Mouse (Mus musculus) heart, embryonic 10.5 days (tissue): ENCODE measurements around the gene Nr2e1. TPM values are rescaled to one million over a fixed set of nuclear protein-coding genes. Genes with fewer than 3 reads are reported as not detected.

Experiments
- DNase-seq: peaks from one replicate; pipeline ENCODE4 v3.0.0-alpha.2; 2017; ENCODE audit warnings: low spot score
- H3K27ac ChIP-seq: fragments of 300-500 bp; sonication (generic); 2 replicates; pipeline ENCODE4 v1.5.1; 2016; ENCODE audit warnings: mild to moderate bottlenecking
- H3K27me3 ChIP-seq: fragments of 300-500 bp; sonication (generic); 2 replicates; pipeline ENCODE4 v1.6.1; 2016; ENCODE audit warnings: mild to moderate bottlenecking; ENCODE audit not compliant: poor library complexity, insufficient read depth, severe bottlenecking
- H3K36me3 ChIP-seq: fragments of 300-500 bp; sonication (generic); 2 replicates; pipeline ENCODE4 v1.6.1; 2016; ENCODE audit warnings: mild to moderate bottlenecking, moderate library complexity
- H3K4me1 ChIP-seq: fragments of 300-500 bp; sonication (generic); 2 replicates; pipeline ENCODE4 v1.6.1; 2016; ENCODE audit warnings: mild to moderate bottlenecking
- H3K4me3 ChIP-seq: fragments of 300-500 bp; sonication (generic); 2 replicates; pipeline ENCODE4 v1.5.1; 2016; ENCODE audit warnings: mild to moderate bottlenecking, moderate library complexity
- H3K9me3 ChIP-seq: fragments of 300-500 bp; sonication (generic); 2 replicates; pipeline ENCODE4 v1.6.1; 2016; ENCODE audit warnings: mild to moderate bottlenecking, moderate library complexity
- WGBS: fragments of 180-500 bp; shearing (Covaris S2); methylation state at CpG from one replicate; pipeline ENCODE4 v1.1.7; 2016; 5-methylcytosine and 5-hydroxymethylcytosine counted together
- polyA plus RNA-seq: library from polyadenylated mRNA; unstranded; fragments of >200 nt; fragmentation: Nextera tagmentation; extraction: Ambion mirVana; gene quantifications from 2 replicates; pipeline ENCODE4 v1.2.1, GENCODE M21; 2016

Nr2e1 gene
- not detected in 2 replicates for polyA plus RNA-seq

- no peak for DNase-seq
- WGBS, result under 1% methylated on average over 43 of the region's 43 CpGs
- H3K4me3 ChIP-seq, result peak within 1 kb of the TSS; percentile 49
- no peaks in the 10 kb centered on the region for H3K36me3 ChIP-seq
- peaks cover 98% of the 10 kb centered on the region for H3K27me3 ChIP-seq
- no peak within 1 kb of the TSS for H3K27ac ChIP-seq
- peaks cover 43% of the 10 kb centered on the region for H3K4me1 ChIP-seq
- H3K9me3 ChIP-seq, result no peaks in the 10 kb centered on the region
These were observed at the start of gene Nr2e1, which contains the start of gene Ostm1 for GRCm38 (mm10) chr10:42583157-42583872. Nr2e1 (minus strand) TSS chr10:42583632. Ostm1 (plus strand) TSS chr10:42583822.

- Histone ChIP-seq H3K36me3 (no peaks in the 10 kb centered on the region), H3K27me3 (peaks cover 100% of the 10 kb centered on the region), H3K9me3 (no peaks in the 10 kb centered on the region), H3K27ac (no peak overlapping the region), H3K4me1 (peaks cover 34% of the 10 kb centered on the region), H3K4me3 (peak overlapping the region; percentile 53)
- no peak for DNase-seq
- under 1% methylated on average over 39 of the region's 39 CpGs for WGBS
These were observed 49.3 kb upstream of the Nr2e1 start for GRCm38 (mm10) chr10:42632453-42633360.

DNA sequence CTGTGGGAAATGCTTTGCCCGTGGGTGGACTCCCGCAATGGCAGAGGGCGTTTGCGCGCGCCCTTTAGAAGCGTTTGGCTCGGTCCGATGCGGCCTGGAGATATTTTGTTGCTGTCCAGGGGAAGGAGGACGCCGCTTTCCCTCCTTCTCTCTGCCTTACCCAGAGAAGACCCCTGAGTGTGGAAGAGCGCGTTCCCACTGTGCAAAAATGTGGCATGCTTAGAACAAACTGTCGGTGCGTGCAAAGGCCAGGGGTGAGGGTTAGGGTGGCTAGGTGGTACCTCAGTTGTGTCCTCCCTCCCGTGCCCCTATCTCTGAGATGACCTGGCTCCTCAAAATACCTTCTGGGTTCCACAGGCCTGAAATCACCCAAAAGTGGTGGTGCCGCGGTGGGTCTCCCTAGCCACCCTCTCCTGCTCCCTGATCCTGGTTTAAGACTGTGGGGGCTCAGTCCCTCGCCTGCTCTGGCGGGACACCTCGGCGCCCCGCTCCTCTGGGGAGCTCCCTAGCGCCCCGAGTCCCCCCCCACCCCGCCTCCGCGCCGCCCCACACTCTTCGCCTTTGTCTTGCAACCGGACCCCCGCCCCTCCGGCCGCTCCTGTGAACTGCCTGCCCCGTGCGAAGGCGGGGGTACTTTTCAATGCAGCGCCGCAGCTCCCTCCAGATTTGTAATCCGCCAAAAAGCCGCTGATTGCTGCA, 48.5 kb upstream of the Nr2e1 start:
- Histone ChIP-seq H3K4me3 (peak overlapping the region; percentile 53), H3K27me3 (peaks cover 100% of the 10 kb centered on the region), H3K9me3 (no peaks in the 10 kb centered on the region), H3K4me1 (peaks cover 33% of the 10 kb centered on the region), H3K27ac (no peak overlapping the region), H3K36me3 (no peaks in the 10 kb centered on the region)
- DNase-seq, result no peak
- 1% methylated on average over 42 of the region's 42 CpGs for WGBS

DNA sequence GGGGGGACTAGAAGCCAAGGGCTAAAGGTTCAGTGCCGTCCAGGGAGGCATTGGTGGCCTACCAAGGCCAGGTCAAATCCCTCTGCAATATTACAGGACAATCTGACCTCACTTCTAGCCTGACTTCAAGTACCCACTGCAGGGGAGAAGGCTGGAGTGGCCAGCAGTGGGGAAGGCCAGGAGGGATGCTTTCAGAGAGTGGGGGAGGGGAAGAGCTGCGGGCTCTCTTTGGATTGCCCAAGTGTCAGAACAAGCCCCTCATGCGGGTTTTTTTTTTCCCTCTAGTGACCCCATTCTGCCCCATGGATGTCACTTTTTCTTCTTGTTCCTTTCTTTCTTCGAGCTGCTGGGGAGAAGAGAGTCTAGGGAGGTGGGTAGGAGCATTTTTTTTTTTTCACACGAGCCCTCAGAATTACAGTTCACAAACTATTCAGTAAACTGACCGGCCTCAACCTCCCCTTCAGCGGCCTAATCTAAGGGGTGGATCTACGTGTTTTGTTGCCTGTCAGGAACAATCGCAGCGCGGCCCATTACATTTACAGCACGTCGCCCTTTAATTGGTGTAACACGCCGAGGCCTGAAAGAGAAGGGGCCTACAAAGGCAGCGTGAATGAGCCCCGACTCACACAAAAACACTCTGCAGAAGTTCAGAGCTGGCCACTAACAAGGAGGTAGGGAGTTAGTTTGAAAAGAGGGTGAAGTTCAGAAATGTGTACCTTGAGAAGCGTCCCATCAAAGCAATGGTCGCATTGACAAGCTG, 47.3 kb upstream of the Nr2e1 start:
- no peaks in the 10 kb centered on the region for H3K9me3 ChIP-seq
- WGBS, result 2% methylated on average over 19 of the region's 19 CpGs
- H3K27me3 ChIP-seq, result peaks cover 100% of the 10 kb centered on the region
- no peaks in the 10 kb centered on the region for H3K36me3 ChIP-seq
- H3K4me3 ChIP-seq, result no peak overlapping the region
- DNase-seq, result no peak
- no peak overlapping the region for H3K27ac ChIP-seq
- H3K4me1 ChIP-seq, result peaks cover 27% of the 10 kb centered on the region

GRCm38 (mm10) chr10:42625907-42626306, 42.5 kb upstream of the Nr2e1 start:
- no peak overlapping the region for H3K27ac ChIP-seq
- H3K9me3 ChIP-seq, result no peaks in the 10 kb centered on the region
- DNase-seq, result no peak
- no peaks in the 10 kb centered on the region; the same call in 1 of the 2 replicates for H3K4me1 ChIP-seq
- H3K4me3 ChIP-seq, result no peak overlapping the region
- WGBS, result 62% methylated on average over 2 of the region's 2 CpGs
- H3K36me3 ChIP-seq, result no peaks in the 10 kb centered on the region
- peaks cover 82% of the 10 kb centered on the region for H3K27me3 ChIP-seq

- DNase-seq, result no peak
- WGBS, result 41% methylated on average over 2 of the region's 2 CpGs
- peaks cover 5% of the 10 kb centered on the region; the same call in 1 of the 2 replicates for H3K4me1 ChIP-seq
- no peak overlapping the region for H3K27ac ChIP-seq
- peaks cover 87% of the 10 kb centered on the region for H3K27me3 ChIP-seq
- no peaks in the 10 kb centered on the region for H3K9me3 ChIP-seq
- H3K36me3 ChIP-seq, result no peaks in the 10 kb centered on the region
- H3K4me3 ChIP-seq, result no peak overlapping the region
These were observed 34.9 kb upstream of the Nr2e1 start for GRCm38 (mm10) chr10:42618291-42618690.

- Histone ChIP-seq H3K4me1 (peaks cover 9% of the 10 kb centered on the region; the same call in 1 of the 2 replicates), H3K9me3 (no peaks in the 10 kb centered on the region), H3K36me3 (no peaks in the 10 kb centered on the region), H3K4me3 (no peak overlapping the region; the same call in 1 of the 2 replicates), H3K27ac (no peak overlapping the region), H3K27me3 (peaks cover 98% of the 10 kb centered on the region)
- DNase-seq, result no peak
- WGBS, result 7% methylated on average over 9 of the region's 9 CpGs
These were observed 31.3 kb upstream of the Nr2e1 start for GRCm38 (mm10) chr10:42614766-42615165.

DNA sequence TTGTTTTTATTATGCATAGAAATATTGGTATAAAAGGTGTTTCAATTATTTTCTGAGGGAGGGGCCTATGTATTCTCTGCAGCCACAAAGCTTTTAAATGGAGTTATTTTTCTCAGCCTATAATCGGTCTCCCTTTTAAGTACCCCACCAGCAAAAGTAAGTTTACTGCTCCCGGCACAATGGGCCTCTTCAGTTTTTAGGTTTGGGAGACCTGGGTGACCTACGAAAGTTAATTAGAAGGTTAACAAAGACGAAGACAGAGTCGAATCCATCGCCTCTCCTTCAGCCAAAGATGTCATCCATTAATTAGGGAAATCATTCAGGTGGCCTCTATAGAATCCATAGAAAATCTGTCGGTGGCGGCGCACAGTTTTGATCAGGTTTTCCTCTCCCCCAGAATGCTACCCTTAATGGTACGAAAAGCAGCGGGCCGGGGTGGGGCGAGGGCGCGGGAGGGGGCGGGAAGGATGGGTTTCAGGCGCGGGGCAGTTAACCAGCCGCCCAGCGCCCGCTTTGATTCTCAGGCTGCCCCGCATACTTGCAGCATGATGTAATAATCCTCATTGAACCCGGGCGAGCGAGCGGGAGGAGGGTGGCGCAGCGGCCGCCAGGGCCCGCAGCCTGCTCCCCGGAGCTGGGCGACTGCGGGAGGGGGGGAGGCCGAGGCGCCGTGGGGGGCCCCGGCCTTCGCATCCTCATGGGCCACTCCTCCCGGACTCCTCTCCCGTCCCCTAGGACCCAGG, 30.4 kb upstream of the Nr2e1 start:
- no peak for DNase-seq
- Histone ChIP-seq H3K27me3 (peaks cover 94% of the 10 kb centered on the region), H3K36me3 (no peaks in the 10 kb centered on the region), H3K27ac (peak overlapping the region; percentile 66), H3K4me3 (peak overlapping the region; percentile 57), H3K9me3 (no peaks in the 10 kb centered on the region), H3K4me1 (peaks cover 9% of the 10 kb centered on the region; the same call in 1 of the 2 replicates)
- WGBS, result under 1% methylated on average over 40 of the region's 40 CpGs

DNA sequence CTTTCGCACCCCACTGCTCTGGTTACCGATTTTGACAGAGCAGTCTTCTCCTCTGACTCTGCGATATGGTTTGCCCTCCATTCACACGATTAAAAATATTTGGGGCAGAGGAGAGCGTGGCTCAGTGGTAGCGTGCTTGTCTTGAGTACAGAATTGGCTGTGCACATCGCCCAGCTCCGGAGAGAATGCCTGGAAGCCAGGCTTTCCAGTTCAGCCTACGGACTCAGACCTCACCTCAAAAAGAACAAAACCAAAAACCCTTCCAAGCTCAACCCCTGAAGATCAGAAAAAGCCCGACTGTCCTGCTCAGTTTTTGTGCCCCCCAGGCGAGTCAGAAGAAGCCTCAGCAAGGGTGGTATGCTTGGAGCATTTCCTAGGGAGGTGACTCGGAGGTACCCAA, 29.6 kb upstream of the Nr2e1 start:
- Histone ChIP-seq H3K36me3 (no peaks in the 10 kb centered on the region), H3K27me3 (peaks cover 94% of the 10 kb centered on the region), H3K27ac (no peak overlapping the region), H3K4me3 (no peak overlapping the region), H3K9me3 (no peaks in the 10 kb centered on the region), H3K4me1 (peaks cover 9% of the 10 kb centered on the region; the same call in 1 of the 2 replicates)
- DNase-seq, result no peak
- WGBS, result 9% methylated on average over 12 of the region's 12 CpGs

DNA sequence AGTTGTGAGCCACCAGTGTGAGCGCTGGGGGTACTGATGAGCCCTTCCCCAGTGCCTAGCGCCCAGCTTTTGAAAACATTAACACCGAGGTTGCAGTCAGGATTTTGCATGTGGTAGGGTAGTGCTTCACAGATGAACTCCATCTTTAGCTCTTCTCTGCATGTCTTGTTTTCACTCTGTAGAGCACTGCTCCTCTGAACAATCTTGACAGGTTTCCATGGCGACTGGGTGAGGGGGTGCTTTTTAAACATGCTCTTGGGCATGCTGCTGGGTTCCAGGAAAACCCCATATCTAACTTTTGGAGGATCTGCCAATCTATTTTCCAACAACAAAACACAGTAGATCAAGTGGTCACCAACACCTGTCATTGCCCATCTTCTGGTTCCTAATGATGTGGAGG, 23.3 kb upstream of the Nr2e1 start:
- Histone ChIP-seq H3K36me3 (no peaks in the 10 kb centered on the region), H3K27ac (no peak overlapping the region), H3K9me3 (peaks cover 9% of the 10 kb centered on the region; the same call in 1 of the 2 replicates), H3K4me1 (no peaks in the 10 kb centered on the region), H3K4me3 (no peak overlapping the region), H3K27me3 (peaks cover 40% of the 10 kb centered on the region)
- WGBS, result 59% methylated on average over 4 of the region's 4 CpGs
- no peak for DNase-seq

DNA sequence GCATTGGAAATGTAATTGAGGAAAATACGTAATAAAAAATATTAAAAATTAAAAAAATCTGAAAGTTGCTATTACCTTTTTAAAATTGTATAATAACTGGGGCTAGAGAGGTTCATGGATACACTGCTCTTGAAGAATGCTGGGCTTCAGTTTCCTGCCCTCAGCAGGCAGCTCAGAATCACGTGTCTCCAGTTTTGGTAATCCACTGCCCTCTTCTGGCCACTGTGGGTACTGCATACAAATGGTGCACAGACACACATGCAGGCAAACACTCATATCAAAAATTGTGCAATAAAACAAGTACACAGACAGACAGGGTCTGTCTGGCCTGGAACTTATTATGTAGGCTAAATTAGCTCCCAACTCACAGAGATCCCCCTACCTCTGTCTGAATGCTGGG, 21.4 kb upstream of the Nr2e1 start:
- H3K27me3 ChIP-seq, result peaks cover 36% of the 10 kb centered on the region
- no peaks in the 10 kb centered on the region for H3K36me3 ChIP-seq
- no peak overlapping the region for H3K4me3 ChIP-seq
- no peak overlapping the region for H3K27ac ChIP-seq
- DNase-seq, result no peak
- WGBS, result 62% methylated on average over 2 of the region's 2 CpGs
- no peaks in the 10 kb centered on the region for H3K4me1 ChIP-seq
- H3K9me3 ChIP-seq, result peaks cover 9% of the 10 kb centered on the region; the same call in 1 of the 2 replicates
